Mouse (Mus musculus) limb, embryonic 12.5 days (tissue): Measurements from ENCODE around the gene Krt36. TPM values are rescaled to one million over a fixed set of nuclear protein-coding genes. Genes with fewer than 3 reads are reported as not detected.

Experiments
- ATAC-seq: fragments of 200-750 bp; cut with Nextera tagmentation; 2 replicates; pipeline ENCODE4 v1.8.0; 2017; ENCODE audit warnings: low read depth, moderate TSS enrichment; ENCODE audit not compliant: insufficient number of reproducible peaks, insufficient read depth, low FRiP score, low TSS enrichment
- H3K27ac ChIP-seq: fragments of 300-500 bp; sonication (generic); 2 replicates; pipeline ENCODE4 v1.5.1; 2016; ENCODE audit warnings: mild to moderate bottlenecking, moderate library complexity
- H3K27me3 ChIP-seq: fragments of 300-500 bp; sonication (generic); 2 replicates; pipeline ENCODE4 v1.6.1; 2016; ENCODE audit warnings: mild to moderate bottlenecking, moderate library complexity
- H3K36me3 ChIP-seq: fragments of 300-500 bp; sonication (generic); 2 replicates; pipeline ENCODE4 v1.6.1; 2016; ENCODE audit warnings: mild to moderate bottlenecking, moderate library complexity
- H3K4me1 ChIP-seq: fragments of 300-500 bp; sonication (generic); replicated peaks from 2 replicates; pipeline ENCODE4 v1.6.1; 2016
- H3K4me2 ChIP-seq: fragments of 300-500 bp; sonication (generic); 2 replicates; pipeline ENCODE4 v1.6.1; 2016; ENCODE audit warnings: mild to moderate bottlenecking, moderate library complexity
- H3K4me3 ChIP-seq: fragments of 300-500 bp; sonication (generic); replicated peaks from 2 replicates; pipeline ENCODE4 v1.5.1; 2016; ENCODE audit warnings: mild to moderate bottlenecking
- H3K9ac ChIP-seq: fragments of 300-500 bp; sonication (generic); replicated peaks from 2 replicates; pipeline ENCODE4 v1.6.1; 2016; ENCODE audit warnings: mild to moderate bottlenecking, moderate library complexity
- H3K9me3 ChIP-seq: fragments of 300-500 bp; sonication (generic); 2 replicates; pipeline ENCODE4 v1.6.1; 2016; ENCODE audit warnings: mild to moderate bottlenecking, moderate library complexity
- WGBS: fragments of 180-500 bp; shearing (Covaris S2); methylation state at CpG from one replicate; pipeline ENCODE4 v1.1.7; 2016; 5-methylcytosine and 5-hydroxymethylcytosine counted together
- polyA plus RNA-seq: library from polyadenylated mRNA; unstranded; fragments of >200 nt; fragmentation: Nextera tagmentation; extraction: Ambion mirVana; gene quantifications from 2 replicates; pipeline ENCODE4 v1.2.1, GENCODE M21; 2016

Gene Krt36
- polyA plus RNA-seq, 1 experiment from 2014 or later = 0.16 TPM

- Histone ChIP-seq H3K9ac (no peak within 1 kb of the TSS), H3K4me3 (no peak within 1 kb of the TSS), H3K4me1 (peaks cover 5% of the 10 kb centered on the region; the same call in 1 of the 2 replicates), H3K27me3 (no peaks in the 10 kb centered on the region), H3K27ac (no peak within 1 kb of the TSS), H3K9me3 (0 out of 2 replicates have a peak, but pooled peaks cover 3% of the 10 kb centered on the region), H3K36me3 (no peaks in the 10 kb centered on the region), H3K4me2 (no peak within 1 kb of the TSS)
- no peak for ATAC-seq
- 87% methylated on average over 10 of the region's 10 CpGs for WGBS
Observed at GRCm38 (mm10) chr11:100087861-100088260, 17.6 kb downstream of the Krt36 start, which contains the start of gene Krt32. Krt32 (minus strand) TSS chr11:100088226.

GRCm38 (mm10) chr11:100073873-100074272 is 31.6 kb downstream of the Krt36 start:
- Histone ChIP-seq H3K27ac (no peak overlapping the region), H3K9ac (no peak overlapping the region), H3K4me1 (no peaks in the 10 kb centered on the region), H3K27me3 (no peaks in the 10 kb centered on the region), H3K36me3 (no peaks in the 10 kb centered on the region), H3K4me3 (no peak overlapping the region), H3K4me2 (no peak overlapping the region), H3K9me3 (no peaks in the 10 kb centered on the region)
- 69% methylated on average over 1 of the region's 1 CpGs for WGBS
- no peak for ATAC-seq

- Histone ChIP-seq H3K27ac (no peak overlapping the region), H3K4me1 (no peaks in the 10 kb centered on the region), H3K4me2 (no peak overlapping the region), H3K4me3 (no peak overlapping the region), H3K27me3 (no peaks in the 10 kb centered on the region), H3K9ac (no peak overlapping the region), H3K36me3 (no peaks in the 10 kb centered on the region), H3K9me3 (no peaks in the 10 kb centered on the region)
- 84% methylated on average over 17 of the region's 17 CpGs for WGBS
- no peak for ATAC-seq
Observed at GRCm38 (mm10) chr11:100067293-100068036, 38.0 kb downstream of the Krt36 start.

- Histone ChIP-seq H3K9ac (no peak overlapping the region), H3K4me3 (no peak overlapping the region), H3K9me3 (no peaks in the 10 kb centered on the region), H3K4me2 (no peak overlapping the region), H3K36me3 (no peaks in the 10 kb centered on the region), H3K27me3 (no peaks in the 10 kb centered on the region), H3K4me1 (no peaks in the 10 kb centered on the region), H3K27ac (no peak overlapping the region)
- ATAC-seq = no peak
- 82% methylated on average over 12 of the region's 12 CpGs for WGBS
Observed at GRCm38 (mm10) chr11:100066236-100067010, 39.0 kb downstream of the Krt36 start.

GRCm38 (mm10) chr11:100058875-100059274 is 46.6 kb downstream of the Krt36 start:
- no peak for ATAC-seq
- Histone ChIP-seq H3K4me2 (no peak overlapping the region), H3K9me3 (no peaks in the 10 kb centered on the region), H3K36me3 (no peaks in the 10 kb centered on the region), H3K27me3 (no peaks in the 10 kb centered on the region), H3K4me1 (no peaks in the 10 kb centered on the region), H3K9ac (no peak overlapping the region), H3K4me3 (no peak overlapping the region), H3K27ac (no peak overlapping the region)
- 75% methylated on average over 8 of the region's 8 CpGs for WGBS

GRCm38 (mm10) chr11:100055686-100056655 is 49.5 kb downstream of the Krt36 start:
- Histone ChIP-seq H3K36me3 (no peaks in the 10 kb centered on the region), H3K9me3 (no peaks in the 10 kb centered on the region), H3K4me3 (no peak overlapping the region), H3K27me3 (no peaks in the 10 kb centered on the region), H3K9ac (no peak overlapping the region), H3K4me2 (no peak overlapping the region), H3K4me1 (no peaks in the 10 kb centered on the region), H3K27ac (no peak overlapping the region)
- 74% methylated on average over 9 of the region's 9 CpGs for WGBS
- no peak for ATAC-seq

Other genes with a start within 250 kb of the Krt36 start
- gene Gm11568, start 247.7 kb downstream of the Krt36 start, polyA plus RNA-seq = not detected in 2 replicates
- not detected in 2 replicates for gene Gm11559, start 241.2 kb downstream of the Krt36 start, polyA plus RNA-seq
- not detected in 2 replicates for gene Krtap9-1, start 232.2 kb downstream of the Krt36 start, polyA plus RNA-seq
- gene Gm11567, start 226.4 kb downstream of the Krt36 start, polyA plus RNA-seq = not detected in 2 replicates
- not detected in 2 replicates for gene Krtap31-1, start 197.7 kb downstream of the Krt36 start, polyA plus RNA-seq
- not detected in 2 replicates for gene Gm11565, start 190.9 kb downstream of the Krt36 start, polyA plus RNA-seq
- not detected in 2 replicates for gene Krtap31-2, start 169.3 kb downstream of the Krt36 start, polyA plus RNA-seq
- gene Krtap9-5, start 157.2 kb downstream of the Krt36 start, polyA plus RNA-seq = not detected in 2 replicates
- gene Krtap29-1, start 126.6 kb downstream of the Krt36 start, polyA plus RNA-seq = not detected in 2 replicates
- not detected in 2 replicates for gene Krtap16-1, start 119.0 kb downstream of the Krt36 start, polyA plus RNA-seq
- 1.4 and 1.9 TPM in 2 replicates for gene Krtap17-1, start 111.6 kb downstream of the Krt36 start, polyA plus RNA-seq
- not detected in 2 replicates for gene Krt33a, start 89.4 kb downstream of the Krt36 start, polyA plus RNA-seq
- 0.18 and 0.27 TPM in 2 replicates for gene Krt33b, start 75.8 kb downstream of the Krt36 start, polyA plus RNA-seq
- not detected in 2 replicates for gene Krt34, start 64.1 kb downstream of the Krt36 start, polyA plus RNA-seq
- not detected in 2 replicates for gene Krt31, start 55.1 kb downstream of the Krt36 start, polyA plus RNA-seq
- not detected in 2 replicates for gene Krt32, start 17.4 kb downstream of the Krt36 start, polyA plus RNA-seq
- 0.28 and 0.70 TPM in 2 replicates for gene Krt35, start 9.4 kb downstream of the Krt36 start, polyA plus RNA-seq
- not detected in 2 replicates for gene Krt13, start 15.9 kb upstream of the Krt36 start, polyA plus RNA-seq
- gene Krt15, start 30.3 kb upstream of the Krt36 start, polyA plus RNA-seq = 42.4 and 61.2 TPM in 2 replicates
- gene Krt19, start 43.0 kb upstream of the Krt36 start, polyA plus RNA-seq = 8.4 and 8.7 TPM in 2 replicates
- gene Krt9, start 87.6 kb upstream of the Krt36 start, polyA plus RNA-seq = not detected in 2 replicates
- 144 and 160 TPM in 2 replicates for gene Krt14, start 101.9 kb upstream of the Krt36 start, polyA plus RNA-seq
- gene Krt16, start 143.3 kb upstream of the Krt36 start, polyA plus RNA-seq = not detected in 2 replicates
- 41.6 and 47.9 TPM in 2 replicates for gene Krt17, start 155.4 kb upstream of the Krt36 start, polyA plus RNA-seq
- not detected in 2 replicates for gene Krt42, start 164.2 kb upstream of the Krt36 start, polyA plus RNA-seq
- 1,407 and 1,429 TPM in 2 replicates for gene Eif1, start 214.3 kb upstream of the Krt36 start, polyA plus RNA-seq
- not detected in 2 replicates for gene Gast, start 228.8 kb upstream of the Krt36 start, polyA plus RNA-seq